Mouse (Mus musculus) stomach, postnatal 0 days (tissue): Measurements from ENCODE around the gene Phf11b. TPM values are rescaled to one million over a fixed set of nuclear protein-coding genes. Genes with fewer than 3 reads are reported as not detected.
"Not testable (repeated sequence)": the region's sequence is repeated elsewhere in the genome, so short reads cannot be mapped to it uniquely, and the experiment has no call there.

Experiments used
- ATAC-seq: fragments of 200-750 bp; cut with Nextera tagmentation; 2 replicates; pipeline ENCODE4 v1.8.0; 2017; ENCODE audit not compliant: low FRiP score, low TSS enrichment
- DNase-seq: peaks from one replicate; pipeline ENCODE4 v3.0.0-alpha.2; 2016; ENCODE audit warnings: low spot score
- H3K27ac ChIP-seq: fragments of 300-500 bp; sonication (generic); replicated peaks from 2 replicates; pipeline ENCODE4 v1.5.1; 2014; ENCODE audit warnings: mild to moderate bottlenecking, control low read depth
- H3K27me3 ChIP-seq: fragments of 300-500 bp; sonication (generic); 2 replicates; pipeline ENCODE4 v1.6.1; 2014; ENCODE audit warnings: low read length; ENCODE audit not compliant: control insufficient read depth, insufficient read depth
- H3K36me3 ChIP-seq: fragments of 300-500 bp; sonication (generic); 2 replicates; pipeline ENCODE4 v1.6.1; 2014; ENCODE audit warnings: low read length, mixed read lengths; ENCODE audit not compliant: control insufficient read depth, insufficient read depth
- H3K4me1 ChIP-seq: fragments of 300-500 bp; sonication (generic); replicated peaks from 2 replicates; pipeline ENCODE4 v1.6.1; 2014; ENCODE audit warnings: antibody characterized with exemption; ENCODE audit not compliant: control insufficient read depth, insufficient read depth
- H3K4me2 ChIP-seq: fragments of 300-500 bp; sonication (generic); replicated peaks from 2 replicates; pipeline ENCODE4 v1.6.1; 2014; ENCODE audit warnings: low read depth, mild to moderate bottlenecking, control low read depth, moderate library complexity
- H3K4me3 ChIP-seq: fragments of 300-500 bp; sonication (generic); 2 replicates; pipeline ENCODE4 v1.5.1; 2014; ENCODE audit warnings: low read depth, low read length, control low read depth
- H3K9ac ChIP-seq: fragments of 300-500 bp; sonication (generic); 2 replicates; pipeline ENCODE4 v1.6.1; 2014; ENCODE audit warnings: mild to moderate bottlenecking, low read length, control low read depth, mixed read lengths
- H3K9me3 ChIP-seq: fragments of 300-500 bp; sonication (generic); 2 replicates; pipeline ENCODE4 v1.6.1; 2016; ENCODE audit warnings: low read length; ENCODE audit not compliant: control insufficient read depth
- CTCF ChIP-seq: IDR thresholded peaks from 2 replicates; pipeline ENCODE4 v1.5.1; 2016; ENCODE audit warnings: antibody characterized with exemption, low read depth, mild to moderate bottlenecking, moderate library complexity
- EP300 ChIP-seq: optimal IDR thresholded peaks from 2 replicates; pipeline ENCODE3; 2016; ENCODE audit warnings: antibody characterized with exemption
- WGBS: fragments of 180-500 bp; shearing (Covaris S2); extraction: QIAGEN DNeasy Blood & Tissue Kit; methylation state at CpG from one replicate; pipeline ENCODE4 v1.1.7; 2014; 5-methylcytosine and 5-hydroxymethylcytosine counted together
- polyA plus RNA-seq: library from polyadenylated mRNA; unstranded; fragments of >200 nt; fragmentation: Nextera tagmentation; extraction: Ambion mirVana; gene quantifications from 2 replicates; pipeline ENCODE4 v1.2.1, GENCODE M21; 2015

The Phf11b gene
- polyA plus RNA-seq, 1 experiment from 2014 or later = 1.2 TPM

GRCm38 (mm10) chr14:59339541-59339940 lies 1.6 kb downstream of the Phf11b start:
- DNase-seq = no peak
- H3K27ac ChIP-seq = no peak overlapping the region
- H3K9me3 ChIP-seq = no peaks in the 10 kb centered on the region
- WGBS = 67% methylated on average over 1 of the region's 1 CpGs
- H3K4me3 ChIP-seq = no peak overlapping the region
- H3K4me1 ChIP-seq = no peaks in the 10 kb centered on the region
- H3K36me3 ChIP-seq = no peaks in the 10 kb centered on the region
- TF ChIP-seq EP300 (no peak), CTCF (no peak)
- no peaks in the 10 kb centered on the region for H3K27me3 ChIP-seq
- H3K4me2 ChIP-seq = no peak overlapping the region
- H3K9ac ChIP-seq = no peak overlapping the region
- no peak for ATAC-seq

- not testable (repeated sequence) for H3K9ac ChIP-seq, DNase-seq, H3K4me2 ChIP-seq, H3K4me1 ChIP-seq, H3K27ac ChIP-seq, ATAC-seq, H3K4me3 ChIP-seq, H3K9me3 ChIP-seq, H3K36me3 ChIP-seq, H3K27me3 ChIP-seq
- WGBS = 91% methylated on average over 3 of the region's 3 CpGs
Measured at GRCm38 (mm10) chr14:59336056-59336455, 5.1 kb downstream of the Phf11b start.

GRCm38 (mm10) chr14:59330499-59330898 lies 10.7 kb downstream of the Phf11b start:
- DNase-seq = peak; percentile 21
- not testable (repeated sequence) for H3K4me2 ChIP-seq, H3K4me1 ChIP-seq, H3K9me3 ChIP-seq, H3K27me3 ChIP-seq, H3K36me3 ChIP-seq, H3K4me3 ChIP-seq, ATAC-seq, H3K27ac ChIP-seq, H3K9ac ChIP-seq
- TF ChIP-seq CTCF = peak; percentile 68
- 34% methylated on average over 3 of the region's 3 CpGs for WGBS

- WGBS = 77% methylated on average over 6 of the region's 6 CpGs
- not testable (repeated sequence) for ATAC-seq, H3K36me3 ChIP-seq, H3K4me3 ChIP-seq, H3K4me2 ChIP-seq, DNase-seq, H3K9ac ChIP-seq, H3K9me3 ChIP-seq, H3K27ac ChIP-seq, H3K4me1 ChIP-seq, H3K27me3 ChIP-seq
Measured at GRCm38 (mm10) chr14:59319970-59320369, 21.2 kb downstream of the Phf11b start.

- not testable (repeated sequence) for H3K9me3 ChIP-seq, H3K4me1 ChIP-seq, H3K36me3 ChIP-seq, DNase-seq, H3K4me3 ChIP-seq, H3K27ac ChIP-seq, H3K27me3 ChIP-seq, H3K4me2 ChIP-seq, H3K9ac ChIP-seq, ATAC-seq
- 65% methylated on average over 3 of the region's 3 CpGs for WGBS
Measured at GRCm38 (mm10) chr14:59319036-59319435, 22.1 kb downstream of the Phf11b start.

GRCm38 (mm10) chr14:59297391-59297790 lies 43.8 kb downstream of the Phf11b start, which contains the start of gene Phf11a:
Gene Phf11a (minus strand): TSS chr14:59297522.
- not testable (repeated sequence) for H3K4me1 ChIP-seq, H3K27ac ChIP-seq, H3K9me3 ChIP-seq, H3K27me3 ChIP-seq, H3K4me3 ChIP-seq, H3K9ac ChIP-seq, DNase-seq, H3K36me3 ChIP-seq, ATAC-seq, H3K4me2 ChIP-seq
- WGBS = 86% methylated on average over 1 of the region's 1 CpGs

GRCm38 (mm10) chr14:59291769-59292168 lies 49.4 kb downstream of the Phf11b start:
- not testable (repeated sequence) for H3K9ac ChIP-seq, H3K36me3 ChIP-seq, H3K27ac ChIP-seq, DNase-seq, H3K4me3 ChIP-seq, ATAC-seq, H3K4me1 ChIP-seq, H3K9me3 ChIP-seq, H3K27me3 ChIP-seq, H3K4me2 ChIP-seq

GRCm38 (mm10) chr14:59274961-59275360 lies 66.2 kb downstream of the Phf11b start:
- H3K9ac ChIP-seq, H3K4me3 ChIP-seq, H3K27me3 ChIP-seq, ATAC-seq, H3K27ac ChIP-seq, H3K4me1 ChIP-seq, H3K9me3 ChIP-seq, DNase-seq, H3K4me2 ChIP-seq, H3K36me3 ChIP-seq: not testable (repeated sequence)
- 71% methylated on average over 4 of the region's 4 CpGs for WGBS
